Comparison of ENCODE assay signal across 11 mouse cellular contexts in genomic region chr19:5872931-5873556, GRCm38 (mm10). TPM values are rescaled to one million over a fixed set of nuclear protein-coding genes. Genes with fewer than 3 reads are reported as not detected.
DNase-seq lines count a peak whose midpoint lies in the region; ATAC-seq and TF ChIP-seq lines count a peak whose summit lies in the region.
"Had no signal": no experiment of that assay in that cellular context is flagged by ENCODE, and none has a peak within 500 bp of the region (broad histone marks: within the 10 kb centered on the region; RNA-seq: fewer than 3 reads in every experiment).

No protein-coding gene starts in this region.

- intact Hi-C loops in heart, adult 2 months (cut with DNase I), result no loop called here

- TF ChIP-seq POLR2A in heart, adult 2 months (IDR thresholded peaks at IDR 0.05; ENCODE audit: insufficient read depth, low read depth, low read length), result no peak

- peak overlapping the region; percentile 2; the same call in 1 of the 2 replicates for H3K4me3 ChIP-seq in heart, embryonic 16.5 days (ENCODE audit: low read length)
- H3K4me3 ChIP-seq in heart, adult 2 months, result no peak overlapping the region
- H3K4me3 ChIP-seq in lung, postnatal 0 days (ENCODE audit: low read depth, low read length), result no peak overlapping the region
- no peak overlapping the region for H3K4me3 ChIP-seq in neural tube, embryonic 14.5 days (ENCODE audit: low read depth, low read length)

- ATAC-seq in heart, embryonic 16.5 days (replicated peaks; ENCODE audit: extremely low read depth, insufficient read depth, low FRiP score), result no peak
- ATAC-seq in lung, postnatal 0 days, result no peak
- ATAC-seq in neural tube, embryonic 14.5 days (ENCODE audit: low read depth), result no peak

- TF ChIP-seq EP300 in heart, adult 2 months (IDR thresholded peaks at IDR 0.05; ENCODE audit: insufficient read depth, low read depth, low read length), result no peak
- no peak for TF ChIP-seq EP300 in lung, postnatal 0 days (IDR thresholded peaks at IDR 0.05)

- H3K4me1 ChIP-seq in heart, embryonic 16.5 days (ENCODE audit: control insufficient read depth, insufficient read depth, low read length), result peaks cover 43% of the 10 kb centered on the region
- peaks cover 13% of the 10 kb centered on the region for H3K4me1 ChIP-seq in heart, adult 2 months (ENCODE audit: control insufficient read depth, insufficient read depth, low read length)
- H3K4me1 ChIP-seq in lung, postnatal 0 days (ENCODE audit: insufficient read depth, low read depth, low read length), result peaks cover 22% of the 10 kb centered on the region
- H3K4me1 ChIP-seq in neural tube, embryonic 14.5 days (ENCODE audit: control insufficient read depth, insufficient read depth, low read length), result peaks cover 14% of the 10 kb centered on the region

- H3K27me3 ChIP-seq in heart, embryonic 16.5 days (ENCODE audit: control insufficient read depth, insufficient read depth, low read length), result no peaks in the 10 kb centered on the region
- no peaks in the 10 kb centered on the region for H3K27me3 ChIP-seq in heart, adult 2 months (ENCODE audit: control insufficient read depth, insufficient read depth, low read length)
- H3K27me3 ChIP-seq in lung, postnatal 0 days (replicated peaks; ENCODE audit: insufficient read depth, low read length), result no peaks in the 10 kb centered on the region
- H3K27me3 ChIP-seq in neural tube, embryonic 14.5 days (ENCODE audit: control insufficient read depth, insufficient read depth, low read length), result no peaks in the 10 kb centered on the region

- peak overlapping the region; percentile 87; the same call in 1 of the 2 replicates for H3K4me2 ChIP-seq in heart, embryonic 16.5 days (ENCODE audit: low read depth, low read length)
- H3K4me2 ChIP-seq in lung, postnatal 0 days (replicated peaks; ENCODE audit: low read depth, low read length), result 0 out of 2 replicates have a peak overlapping the region, but pooled peaks have one; percentile 80
- H3K4me2 ChIP-seq in neural tube, embryonic 14.5 days (ENCODE audit: low read depth, low read length), result no peak overlapping the region

- peaks cover 12% of the 10 kb centered on the region for H3K36me3 ChIP-seq in heart, embryonic 16.5 days (ENCODE audit: control insufficient read depth, insufficient read depth)
- no peaks in the 10 kb centered on the region for H3K36me3 ChIP-seq in heart, adult 2 months (ENCODE audit: control insufficient read depth, insufficient read depth, low read length)
- H3K36me3 ChIP-seq in lung, postnatal 0 days (ENCODE audit: insufficient read depth, low read length), result peaks cover 10% of the 10 kb centered on the region; the same call in 1 of the 2 replicates
- peaks cover 10% of the 10 kb centered on the region for H3K36me3 ChIP-seq in neural tube, embryonic 14.5 days (ENCODE audit: control insufficient read depth, insufficient read depth, low read length)

- no peaks in the 10 kb centered on the region for H3K9me3 ChIP-seq in heart, embryonic 16.5 days (replicated peaks; ENCODE audit: control insufficient read depth, low read length)
- no peaks in the 10 kb centered on the region for H3K9me3 ChIP-seq in lung, postnatal 0 days (ENCODE audit: low read length)
- no peaks in the 10 kb centered on the region for H3K9me3 ChIP-seq in neural tube, embryonic 14.5 days (ENCODE audit: control insufficient read depth, low read length)

- H3K27ac ChIP-seq in heart, embryonic 16.5 days (ENCODE audit: low read length), result no peak overlapping the region
- H3K27ac ChIP-seq in heart, adult 2 months, result no peak overlapping the region
- no peak overlapping the region for H3K27ac ChIP-seq in lung, postnatal 0 days (ENCODE audit: low read length)
- H3K27ac ChIP-seq in neural tube, embryonic 14.5 days (ENCODE audit: low read depth, low read length), result no peak overlapping the region

- no peak for TF ChIP-seq CTCF in heart, adult 2 months (IDR thresholded peaks at IDR 0.05)
- no peak for TF ChIP-seq CTCF in lung, postnatal 0 days (IDR thresholded peaks at IDR 0.05)

- WGBS in heart, embryonic 16.5 days, result 65% methylated on average over 19 of the region's 19 CpGs
- 69% methylated on average over 19 of the region's 19 CpGs for WGBS in heart, adult 2 months
- 70% methylated on average over 19 of the region's 19 CpGs for WGBS in lung, postnatal 0 days
- WGBS in neural tube, embryonic 14.5 days, result 91% methylated on average over 19 of the region's 19 CpGs

- peaks cover 2% of the 10 kb centered on the region; the same call in 1 of the 2 replicates for H3K79me2 ChIP-seq in heart, adult 2 months (replicated peaks; ENCODE audit: control insufficient read depth, insufficient read depth, low read length)

- H3K9ac ChIP-seq in heart, embryonic 16.5 days (ENCODE audit: low read length), result peak overlapping the region; percentile 86
- no peak overlapping the region; the same call in 1 of the 2 replicates for H3K9ac ChIP-seq in heart, adult 2 months (ENCODE audit: low read depth, low read length)
- H3K9ac ChIP-seq in lung, postnatal 0 days (replicated peaks; ENCODE audit: low read depth), result no peak overlapping the region
- 0 out of 2 replicates have a peak overlapping the region, but pooled peaks have one; percentile 8 for H3K9ac ChIP-seq in neural tube, embryonic 14.5 days (replicated peaks; ENCODE audit: low read depth, low read length)

- DNase-seq in heart, adult 2 months, result no peak
- DNase-seq in lung, postnatal 0 days (ENCODE audit: low spot score), result no peak
- no peak for DNase-seq in lung, postnatal 36 days
- peak; percentile 70 for DNase-seq in induced T-regulatory cell, adult 2 months (ENCODE audit: low read depth)
- no peak for DNase-seq in frontal cortex, postnatal 14 days (ENCODE audit: low spot score in 2 of 2)
- no peak for DNase-seq in gastrocnemius, adult 8-10 months (ENCODE audit: low spot score in 2 of 2)
- DNase-seq: cerebellum, adult 11-12 months; kidney, postnatal 4 days; right cerebral cortex, adult 18-20 months had no signal

RNA-seq across cellular contexts. Expression of gene Frmd8, which starts 2.0 kb away (rescaled TPM):
- 33.6 and 34.8 TPM in 2 replicates for polyA plus RNA-seq in heart, embryonic 16.5 days (2015; fragmentation: Nextera tagmentation; extraction: Ambion mirVana)
- total RNA-seq in heart, adult 2 months (2021), result 1 to 10 TPM; 7.7 to 8.4 TPM
- 7.0 and 9.3 TPM in 2 replicates for polyA plus RNA-seq in heart, adult 2 months (2012; rRNA removed)
- polyA plus RNA-seq in lung, postnatal 0 days (2015; fragmentation: Nextera tagmentation; extraction: Ambion mirVana), result 33.9 and 35.1 TPM in 2 replicates
- polyA plus RNA-seq in neural tube, embryonic 14.5 days (2014; fragmentation: Nextera tagmentation; extraction: Ambion mirVana), result 9.4 and 12.7 TPM in 2 replicates
- total RNA-seq in gastrocnemius, adult 8-10 months (2022), result 1 to 10 TPM; 2.7 to 4.5 (median 3.0) TPM

RNA-seq across cellular contexts. Expression of gene Slc25a45, which starts 4.6 kb away (rescaled TPM):
- polyA plus RNA-seq in heart, embryonic 16.5 days (2015; fragmentation: Nextera tagmentation; extraction: Ambion mirVana), result 4.6 and 5.0 TPM in 2 replicates
- 1 to 10 TPM; 2.8 TPM for total RNA-seq in heart, adult 2 months (2021)
- 7.9 and 8.2 TPM in 2 replicates for polyA plus RNA-seq in heart, adult 2 months (2012; rRNA removed)
- 8.4 and 10.2 TPM in 2 replicates for polyA plus RNA-seq in lung, postnatal 0 days (2015; fragmentation: Nextera tagmentation; extraction: Ambion mirVana)
- polyA plus RNA-seq in neural tube, embryonic 14.5 days (2014; fragmentation: Nextera tagmentation; extraction: Ambion mirVana), result 0.59 and 1.3 TPM in 2 replicates
- total RNA-seq in gastrocnemius, adult 8-10 months (2022), result 1 to 10 TPM in 3 of 4 experiments, under 1 TPM in 1; 0.80 to 1.3 (median 1.1) TPM

RNA-seq across cellular contexts. Expression of gene Tigd3, which starts 20.9 kb away (rescaled TPM):
- polyA plus RNA-seq in heart, embryonic 16.5 days (2015; fragmentation: Nextera tagmentation; extraction: Ambion mirVana), result 1.5 and 1.6 TPM in 2 replicates
- under 1 TPM; 0.14 to 0.47 TPM for total RNA-seq in heart, adult 2 months (2021)
- 0.25 and 0.67 TPM in 2 replicates for polyA plus RNA-seq in heart, adult 2 months (2012; rRNA removed)
- 1.3 and 1.5 TPM in 2 replicates for polyA plus RNA-seq in lung, postnatal 0 days (2015; fragmentation: Nextera tagmentation; extraction: Ambion mirVana)
- 11.4 and 12.8 TPM in 2 replicates for polyA plus RNA-seq in neural tube, embryonic 14.5 days (2014; fragmentation: Nextera tagmentation; extraction: Ambion mirVana)
- total RNA-seq in gastrocnemius, adult 8-10 months (2022), result under 1 TPM; 0.12 to 0.34 (median 0.26) TPM

RNA-seq across cellular contexts. Expression of gene Dpf2, which starts 39.8 kb away (rescaled TPM):
- polyA plus RNA-seq in heart, embryonic 16.5 days (2015; fragmentation: Nextera tagmentation; extraction: Ambion mirVana), result 97.5 and 103 TPM in 2 replicates
- 10 to 100 TPM; 82.3 to 83.5 TPM for total RNA-seq in heart, adult 2 months (2021)
- 71.8 and 104 TPM in 2 replicates for polyA plus RNA-seq in heart, adult 2 months (2012; rRNA removed)
- polyA plus RNA-seq in lung, postnatal 0 days (2015; fragmentation: Nextera tagmentation; extraction: Ambion mirVana), result 77.7 and 78.0 TPM in 2 replicates
- 85.3 and 102 TPM in 2 replicates for polyA plus RNA-seq in neural tube, embryonic 14.5 days (2014; fragmentation: Nextera tagmentation; extraction: Ambion mirVana)
- total RNA-seq in gastrocnemius, adult 8-10 months (2022), result 10 to 100 TPM; 70.5 to 97.8 (median 77.4) TPM

RNA-seq across cellular contexts. Expression of gene Cdc42ep2, which starts 51.6 kb away (rescaled TPM):
- polyA plus RNA-seq in heart, embryonic 16.5 days (2015; fragmentation: Nextera tagmentation; extraction: Ambion mirVana), result 12.4 and 12.6 TPM in 2 replicates
- 1 to 10 TPM; 8.0 to 8.4 TPM for total RNA-seq in heart, adult 2 months (2021)
- 11.7 and 19.0 TPM in 2 replicates for polyA plus RNA-seq in heart, adult 2 months (2012; rRNA removed)
- polyA plus RNA-seq in lung, postnatal 0 days (2015; fragmentation: Nextera tagmentation; extraction: Ambion mirVana), result 21.3 and 23.2 TPM in 2 replicates
- 16.7 and 17.4 TPM in 2 replicates for polyA plus RNA-seq in neural tube, embryonic 14.5 days (2014; fragmentation: Nextera tagmentation; extraction: Ambion mirVana)
- 1 to 10 TPM; 8.6 to 9.9 (median 8.7) TPM for total RNA-seq in gastrocnemius, adult 8-10 months (2022)

Comparison
In these comparisons a context has a peak if more than half of its experiments do, and no peak if none do; other contexts are left out.
1. H3K9ac ChIP-seq: peak in heart, embryonic 16.5 days (single experiment) and neural tube, embryonic 14.5 days (single experiment); none in heart, adult 2 months (single experiment) and lung, postnatal 0 days (single experiment).